Mouse (Mus musculus) MEL (cell line): ENCODE data around the gene Pcp4. TPM values are rescaled to one million over a fixed set of nuclear protein-coding genes. Genes with fewer than 3 reads are reported as not detected.

Experiments used
- DNase-seq: peaks from one replicate; pipeline ENCODE4 v3.0.0; 2011; ENCODE audit warnings: low read depth, low spot score
- H3K27ac ChIP-seq: 2 replicates; pipeline ENCODE4 v1.5.1; 2012; ENCODE audit warnings: low read depth, mild to moderate bottlenecking, control low read depth, low read length, moderate library complexity; ENCODE audit not compliant: control insufficient read depth
- H3K27me3 ChIP-seq, 2 experiments: fragments of 150-350 bp in 1 of 2; sonication (generic) in 1 of 2; 2 replicates each; pipeline ENCODE4 v1.6.1; 2012; ENCODE audit warnings: low read length in 2 of 2, mild to moderate bottlenecking in 2 of 2, improper control_type of control experiment in 1 of 2, moderate library complexity in 1 of 2; ENCODE audit not compliant: insufficient read depth in 2 of 2, control insufficient read depth in 1 of 2
- H3K36me3 ChIP-seq, 2 experiments: 2 replicates each; pipeline ENCODE4 v1.6.1; 2012 to 2014; ENCODE audit warnings: low read length in 2 of 2, improper control_type of control experiment in 1 of 2, inconsistent platforms in 1 of 2, mild to moderate bottlenecking in 1 of 2; ENCODE audit not compliant: insufficient read depth in 2 of 2, control insufficient read depth in 1 of 2
- H3K4me1 ChIP-seq, 2 experiments: fragments of 150-350 bp in 1 of 2; sonication (generic) in 1 of 2; 2 replicates each; pipeline ENCODE4 v1.6.1; 2012; ENCODE audit warnings: low read length in 2 of 2, improper control_type of control experiment in 1 of 2, mild to moderate bottlenecking in 1 of 2; ENCODE audit not compliant: insufficient read depth in 2 of 2, control insufficient read depth in 1 of 2
- H3K4me3 ChIP-seq, 2 experiments: fragments of 150-350 bp in 1 of 2; sonication (generic) in 1 of 2; 2 replicates each; pipeline ENCODE4 v1.5.1; 2012; ENCODE audit warnings: low read depth in 2 of 2, low read length in 2 of 2, mild to moderate bottlenecking in 2 of 2, moderate library complexity in 2 of 2, control low read depth in 1 of 2, improper control_type of control experiment in 1 of 2; ENCODE audit not compliant: control insufficient read depth in 1 of 2, insufficient read depth in 1 of 2
- H3K79me2 ChIP-seq: 2 replicates; pipeline ENCODE4 v1.6.1; 2012; ENCODE audit warnings: mild to moderate bottlenecking, low read length, moderate library complexity; ENCODE audit not compliant: control insufficient read depth, poor library complexity, insufficient read depth
- H3K9ac ChIP-seq: 2 replicates; pipeline ENCODE4 v1.6.1; 2012; ENCODE audit warnings: low read depth, mild to moderate bottlenecking, control low read depth, low read length, moderate library complexity; ENCODE audit not compliant: control insufficient read depth, poor library complexity, severe bottlenecking
- H3K9me3 ChIP-seq: fragments of 150-350 bp; sonication (generic); replicated peaks from 2 replicates; pipeline ENCODE4 v1.6.1; 2012; ENCODE audit warnings: mild to moderate bottlenecking, low read length, improper control_type of control experiment, moderate library complexity; ENCODE audit not compliant: insufficient read depth
- CTCF ChIP-seq, 3 experiments: IDR thresholded peaks in 2 of 3; conservative IDR thresholded peaks in 1 of 3; 2 replicates each; pipeline ENCODE4 v1.5.1; 2011 to 2012; ENCODE audit warnings: low read length in 3 of 3, low read depth in 2 of 3, mild to moderate bottlenecking in 2 of 3, improper control_type of control experiment in 1 of 3, inconsistent platforms in 1 of 3, mixed read lengths in 1 of 3, moderate library complexity in 1 of 3; ENCODE audit not compliant: control insufficient read depth in 1 of 3, insufficient read depth in 1 of 3, poor library complexity in 1 of 3, severe bottlenecking in 1 of 3
- E2F4 ChIP-seq: IDR thresholded peaks from 2 replicates; pipeline ENCODE4 v1.6.1; 2011; ENCODE audit warnings: low read depth, low read length, improper control_type of control experiment, borderline replicate concordance
- EP300 ChIP-seq, 2 experiments: IDR thresholded peaks; 2 replicates each; pipeline ENCODE4 v1.6.1; 2011; ENCODE audit warnings: improper control_type of control experiment in 2 of 2, low read length in 2 of 2, low read depth in 1 of 2, mild to moderate bottlenecking in 1 of 2
- ETS1 ChIP-seq: IDR thresholded peaks from 2 replicates; pipeline ENCODE4 v1.6.1; 2012; ENCODE audit warnings: low read depth, mild to moderate bottlenecking, inconsistent platforms, low read length, improper control_type of control experiment, moderate library complexity
- HCFC1 ChIP-seq: IDR thresholded peaks from 2 replicates; pipeline ENCODE4 v1.6.1; 2012; ENCODE audit warnings: low read depth, mild to moderate bottlenecking, inconsistent platforms, low read length, improper control_type of control experiment, moderate library complexity
- KAT2A ChIP-seq: conservative IDR thresholded peaks from 2 replicates; pipeline ENCODE4 v1.6.1; 2012; ENCODE audit warnings: low read depth, low read length, improper control_type of control experiment, inconsistent platforms
- MEF2A ChIP-seq: IDR thresholded peaks from 2 replicates; pipeline ENCODE4 v1.6.1; 2014; ENCODE audit warnings: low read depth, mild to moderate bottlenecking, inconsistent platforms, low read length, improper control_type of control experiment; ENCODE audit not compliant: poor library complexity, insufficient replicate concordance, severe bottlenecking; ENCODE audit errors: extremely low read depth
- MYB ChIP-seq: IDR thresholded peaks from 2 replicates; pipeline ENCODE4 v1.6.1; 2011; ENCODE audit warnings: mild to moderate bottlenecking, low read depth, low read length, improper control_type of control experiment
- MYC ChIP-seq: IDR thresholded peaks from 2 replicates; pipeline ENCODE4 v1.6.1; 2011; ENCODE audit warnings: low read depth, mild to moderate bottlenecking, low read length, improper control_type of control experiment, moderate library complexity
- NELFE ChIP-seq: IDR thresholded peaks from 2 replicates; pipeline ENCODE4 v1.6.1; 2011; ENCODE audit warnings: low read depth, low read length, improper control_type of control experiment
- POLR2A ChIP-seq, 2 experiments: IDR thresholded peaks; 2 replicates each; pipeline ENCODE4 v1.6.1; 2011 to 2012; ENCODE audit warnings: low read length in 2 of 2, mild to moderate bottlenecking in 2 of 2, control low read depth in 1 of 2, improper control_type of control experiment in 1 of 2, low read depth in 1 of 2, moderate library complexity in 1 of 2; ENCODE audit not compliant: control insufficient read depth in 1 of 2, insufficient read depth in 1 of 2, poor library complexity in 1 of 2
- POLR2AphosphoS2 ChIP-seq: IDR thresholded peaks from 2 replicates; pipeline ENCODE4 v1.6.1; 2011; ENCODE audit warnings: low read length, improper control_type of control experiment
- POLR2AphosphoS5 ChIP-seq: IDR thresholded peaks from 2 replicates; pipeline ENCODE4 v1.6.1; 2012; ENCODE audit warnings: low read depth, borderline replicate concordance, mild to moderate bottlenecking, inconsistent platforms, low read length, moderate library complexity, mixed read lengths
- RAD21 ChIP-seq: IDR thresholded peaks from 2 replicates; pipeline ENCODE4 v1.6.1; 2011; ENCODE audit warnings: mild to moderate bottlenecking, low read depth, low read length, improper control_type of control experiment
- RCOR1 ChIP-seq: IDR thresholded peaks from 2 replicates; pipeline ENCODE4 v1.6.1; 2012; ENCODE audit warnings: low read depth, mild to moderate bottlenecking, inconsistent platforms, low read length, improper control_type of control experiment
- SIN3A ChIP-seq: IDR thresholded peaks from 2 replicates; pipeline ENCODE4 v1.6.1; 2012; ENCODE audit warnings: low read length, improper control_type of control experiment, inconsistent platforms
- SMC3 ChIP-seq: IDR thresholded peaks from 2 replicates; pipeline ENCODE4 v1.6.1; 2011; ENCODE audit warnings: low read depth, low read length, improper control_type of control experiment
- TBP ChIP-seq: IDR thresholded peaks from 2 replicates; pipeline ENCODE4 v1.8.0; 2011; ENCODE audit warnings: low read depth, low read length, improper control_type of control experiment
- USF1 ChIP-seq: IDR thresholded peaks from 2 replicates; pipeline ENCODE4 v1.6.1; 2014; ENCODE audit warnings: low read depth, mild to moderate bottlenecking, inconsistent platforms, low read length, improper control_type of control experiment, moderate library complexity
- USF2 ChIP-seq, 2 experiments: IDR thresholded peaks; 2 replicates each; pipeline ENCODE4 v1.6.1; 2011 to 2012; ENCODE audit warnings: improper control_type of control experiment in 2 of 2, low read length in 2 of 2, borderline replicate concordance in 1 of 2, inconsistent platforms in 1 of 2, low read depth in 1 of 2, mild to moderate bottlenecking in 1 of 2; ENCODE audit not compliant: insufficient read depth in 1 of 2
- ZKSCAN1 ChIP-seq: IDR thresholded peaks from 2 replicates; pipeline ENCODE4 v1.6.1; 2012; ENCODE audit warnings: low read depth, mild to moderate bottlenecking, inconsistent platforms, low read length, improper control_type of control experiment, moderate library complexity
- ZMIZ1 ChIP-seq: IDR thresholded peaks from 2 replicates; pipeline ENCODE4 v1.6.1; 2012; ENCODE audit warnings: low read depth, mild to moderate bottlenecking, inconsistent platforms, low read length, improper control_type of control experiment, moderate library complexity
- ZNF384 ChIP-seq: IDR thresholded peaks from 2 replicates; pipeline ENCODE4 v1.6.1; 2012; ENCODE audit warnings: low read depth, mild to moderate bottlenecking, inconsistent platforms, low read length, improper control_type of control experiment
- polyA plus RNA-seq, 2 experiments: library from polyadenylated mRNA; stranded (reverse) in 1 of 2; unstranded in 1 of 2; fragments of >175 nt in 1 of 2; fragments of >200 nt in 1 of 2; gene quantifications; 2 replicates each; pipeline versions ENCODE4 v1.2.1 to v1.2.4; 2012; ENCODE audit warnings: low replicate concordance in 2 of 2, low read depth in 1 of 2; ENCODE audit not compliant: insufficient read length in 2 of 2, insufficient read depth in 1 of 2, missing spikeins in 1 of 2
- total RNA-seq: library from RNA; depleted of rRNA; stranded (reverse); fragments of 300-350 nt; gene quantifications from 2 replicates; pipeline ENCODE4 v1.2.3, GENCODE M21; 2012

Pcp4 gene
- total and polyA plus RNA-seq, 3 experiments: not detected

- H3K27ac ChIP-seq: no peak overlapping the region
- H3K4me1 ChIP-seq: no peaks in the 10 kb centered on the region
- DNase-seq: no peak
- no peaks in the 10 kb centered on the region for H3K27me3 ChIP-seq
- no peak for TF ChIP-seq MYC
- no peak for TF ChIP-seq E2F4
- no peak for TF ChIP-seq CTCF (IDR thresholded peaks at IDR 0.05 in 2 of 3, conservative IDR thresholded peaks at IDR 0.05 in 1 of 3; ENCODE audit: control insufficient read depth in 1 of 3, insufficient read depth in 1 of 3, low read depth in 2 of 3, low read length in 3 of 3, poor library complexity in 1 of 3, severe bottlenecking in 1 of 3)
- TF ChIP-seq SIN3A: no peak
- TF ChIP-seq USF1: no peak
- TF ChIP-seq MEF2A: no peak
- no peak for TF ChIP-seq ETS1
- no peak for TF ChIP-seq KAT2A
- no peak for TF ChIP-seq NELFE
- TF ChIP-seq USF2 (IDR thresholded peaks at IDR 0.05; ENCODE audit: borderline replicate concordance in 1 of 2, insufficient read depth in 1 of 2, low read depth in 1 of 2, low read length in 2 of 2): no peak
- no peak for TF ChIP-seq SMC3
- no peak for TF ChIP-seq TBP
- TF ChIP-seq POLR2A (IDR thresholded peaks at IDR 0.05; ENCODE audit: control insufficient read depth in 1 of 2, insufficient read depth in 1 of 2, low read depth in 1 of 2, low read length in 2 of 2, poor library complexity in 1 of 2): no peak
- TF ChIP-seq POLR2AphosphoS2: no peak
- TF ChIP-seq RAD21: no peak
- no peak for TF ChIP-seq EP300 (IDR thresholded peaks at IDR 0.05; ENCODE audit: low read depth in 1 of 2, low read length in 2 of 2)
- TF ChIP-seq RCOR1: no peak
- H3K9ac ChIP-seq: no peak overlapping the region
- H3K9me3 ChIP-seq: no peaks in the 10 kb centered on the region
- no peaks in the 10 kb centered on the region for H3K79me2 ChIP-seq
- H3K4me3 ChIP-seq: no peak overlapping the region
- no peaks in the 10 kb centered on the region for H3K36me3 ChIP-seq
Measured at GRCm38 (mm10) chr16:96552680-96553079, 85.3 kb downstream of the Pcp4 start.

GRCm38 (mm10) chr16:96555412-96555811 lies 88.0 kb downstream of the Pcp4 start:
- no peak for DNase-seq
- H3K79me2 ChIP-seq: no peaks in the 10 kb centered on the region
- no peak overlapping the region for H3K9ac ChIP-seq
- no peaks in the 10 kb centered on the region for H3K4me1 ChIP-seq
- no peak overlapping the region for H3K4me3 ChIP-seq
- no peaks in the 10 kb centered on the region for H3K9me3 ChIP-seq
- no peak for TF ChIP-seq USF1
- no peak for TF ChIP-seq ZNF384
- TF ChIP-seq ZMIZ1: no peak
- no peak for TF ChIP-seq MYB
- TF ChIP-seq ZKSCAN1: no peak
- TF ChIP-seq POLR2AphosphoS5: no peak
- no peak for TF ChIP-seq POLR2AphosphoS2
- TF ChIP-seq HCFC1: no peak
- no peak overlapping the region for H3K27ac ChIP-seq
- H3K36me3 ChIP-seq: no peaks in the 10 kb centered on the region
- H3K27me3 ChIP-seq: no peaks in the 10 kb centered on the region
